Mouse (Mus musculus) heart, postnatal 14 days (tissue): ENCODE results near the gene Haus7. TPM values are rescaled to one million over a fixed set of nuclear protein-coding genes. Genes with fewer than 3 reads are reported as not detected.

Experiments
- total RNA-seq, 2 experiments: library from RNA; stranded (reverse); gene quantifications; 2 replicates each; pipeline ENCODE4 v1.2.3; 2021

The Haus7 gene
- total RNA-seq, 2 experiments from 2014 or later = 8.3 to 8.8 TPM

Other genes starting within 250 kb of the Haus7 start
- 1 to 10 TPM in 1 of 2 experiments, under 1 TPM in 1; 0.36 to 1.4 TPM for gene Xlr4b, start 244.7 kb downstream of the Haus7 start, total RNA-seq
- gene F8a, start 230.8 kb downstream of the Haus7 start, total RNA-seq = 1 to 10 TPM; 6.3 to 6.4 TPM
- gene Xlr4c, start 215.9 kb downstream of the Haus7 start, total RNA-seq = 1 to 10 TPM in 1 of 2 experiments, not detected in 1; 1.2 TPM
- gene Xlr3c, start 193.7 kb downstream of the Haus7 start, total RNA-seq = not detected
- not detected for gene Xlr5a, start 166.1 kb downstream of the Haus7 start, total RNA-seq
- gene Xlr5c, start 166.1 kb downstream of the Haus7 start, total RNA-seq = not detected
- not detected for gene Gm45015, start 122.2 kb downstream of the Haus7 start, total RNA-seq
- 1 to 10 TPM; 4.8 to 5.7 TPM for gene Zfp275, start 116.4 kb downstream of the Haus7 start, total RNA-seq
- gene Gm18336, start 60.3 kb downstream of the Haus7 start, total RNA-seq = not detected
- not detected for gene Zfp92, start 47.9 kb downstream of the Haus7 start, total RNA-seq
- gene Trex2, start 23.7 kb downstream of the Haus7 start, total RNA-seq = not detected
- 100 to 1,000 TPM; 216 to 248 TPM for gene Bgn, start 24.6 kb upstream of the Haus7 start, total RNA-seq
- gene Atp2b3, start 44.0 kb upstream of the Haus7 start, total RNA-seq = under 1 TPM in 1 of 2 experiments, not detected in 1; 0.14 TPM
- gene Dusp9, start 180.4 kb upstream of the Haus7 start, total RNA-seq = not detected
- 1 to 10 TPM; 4.3 to 6.8 TPM for gene Pnck, start 201.1 kb upstream of the Haus7 start, total RNA-seq
- 100 to 1,000 TPM; 109 to 112 TPM for gene Slc6a8, start 214.1 kb upstream of the Haus7 start, total RNA-seq